Mouse (Mus musculus) ES-Bruce4 (cell line): ENCODE measurements around the gene Htra3. TPM values are rescaled to one million over a fixed set of nuclear protein-coding genes. Genes with fewer than 3 reads are reported as not detected.

ENCODE experiments used
- H3K27ac ChIP-seq: 2 replicates; pipeline ENCODE4 v1.5.1; 2012; ENCODE audit warnings: low read length, inconsistent platforms; ENCODE audit not compliant: insufficient read depth
- H3K27me3 ChIP-seq: 2 replicates; pipeline ENCODE4 v1.6.1; 2012; ENCODE audit warnings: mild to moderate bottlenecking, low read length, inconsistent platforms; ENCODE audit not compliant: control insufficient read depth, poor library complexity, insufficient read depth, severe bottlenecking
- H3K36me3 ChIP-seq: 2 replicates; pipeline ENCODE4 v1.6.1; 2012; ENCODE audit warnings: inconsistent platforms, mild to moderate bottlenecking, low read length, moderate library complexity; ENCODE audit not compliant: control insufficient read depth, poor library complexity, insufficient read depth, severe bottlenecking
- H3K4me1 ChIP-seq: one replicate; pipeline ENCODE4 v1.8.1; 2011; ENCODE audit warnings: low read length; ENCODE audit not compliant: control insufficient read depth, insufficient read depth
- H3K4me3 ChIP-seq: 2 replicates; pipeline ENCODE4 v1.5.1; 2011; ENCODE audit warnings: low read depth, mild to moderate bottlenecking, low read length
- H3K9ac ChIP-seq: 2 replicates; pipeline ENCODE4 v1.6.1; 2012; ENCODE audit warnings: low read depth, mild to moderate bottlenecking, inconsistent platforms; ENCODE audit not compliant: poor library complexity, severe bottlenecking
- H3K9me3 ChIP-seq: replicated peaks from 2 replicates; pipeline ENCODE4 v1.6.1; 2012; ENCODE audit warnings: mild to moderate bottlenecking, low read length, inconsistent platforms; ENCODE audit not compliant: control insufficient read depth, poor library complexity, insufficient read depth, severe bottlenecking
- CTCF ChIP-seq: IDR thresholded peaks from one replicate; pipeline ENCODE4 v1.8.1; 2011; ENCODE audit warnings: low read depth, low read length
- EP300 ChIP-seq: IDR thresholded peaks from 2 replicates; pipeline ENCODE4 v1.6.1; 2011; ENCODE audit warnings: low read depth, low read length; ENCODE audit not compliant: insufficient read depth
- POLR2A ChIP-seq: IDR thresholded peaks from one replicate; pipeline ENCODE4 v1.8.1; 2011; ENCODE audit warnings: low read length; ENCODE audit not compliant: insufficient read depth
- polyA plus RNA-seq: library from polyadenylated mRNA; stranded (reverse); fragments of >200 nt; gene quantifications from 2 replicates; pipeline ENCODE4 v1.2.4, GENCODE M21; 2011; ENCODE audit warnings: low read depth; ENCODE audit not compliant: missing spikeins, insufficient read depth, insufficient read length

The Htra3 gene
- polyA plus RNA-seq, 1 experiment = 1.9 TPM

GRCm38 (mm10) chr5:35641961-35642584 is 37.5 kb downstream of the Htra3 start:
- H3K4me1 ChIP-seq = no peaks in the 10 kb centered on the region
- no peak overlapping the region for H3K9ac ChIP-seq
- H3K27me3 ChIP-seq = no peaks in the 10 kb centered on the region
- no peaks in the 10 kb centered on the region for H3K9me3 ChIP-seq
- no peak overlapping the region for H3K27ac ChIP-seq
- H3K4me3 ChIP-seq = no peak overlapping the region
- TF ChIP-seq POLR2A (no peak), EP300 (no peak), CTCF (no peak)
- H3K36me3 ChIP-seq = no peaks in the 10 kb centered on the region

GRCm38 (mm10) chr5:35636016-35636415 is 43.6 kb downstream of the Htra3 start:
- Histone ChIP-seq H3K27ac (no peak overlapping the region), H3K27me3 (no peaks in the 10 kb centered on the region), H3K9me3 (no peaks in the 10 kb centered on the region), H3K4me1 (no peaks in the 10 kb centered on the region), H3K36me3 (no peaks in the 10 kb centered on the region), H3K9ac (no peak overlapping the region), H3K4me3 (no peak overlapping the region)
- no peak for TF ChIP-seq POLR2A
- no peak for TF ChIP-seq CTCF
- TF ChIP-seq EP300 = no peak

GRCm38 (mm10) chr5:35632841-35633240 is 46.7 kb downstream of the Htra3 start:
- Histone ChIP-seq H3K4me3 (no peak overlapping the region), H3K27me3 (no peaks in the 10 kb centered on the region), H3K9ac (no peak overlapping the region), H3K9me3 (no peaks in the 10 kb centered on the region), H3K27ac (no peak overlapping the region), H3K4me1 (no peaks in the 10 kb centered on the region), H3K36me3 (no peaks in the 10 kb centered on the region)
- TF ChIP-seq POLR2A (no peak), EP300 (no peak)

GRCm38 (mm10) chr5:35631755-35632154 is 47.8 kb downstream of the Htra3 start:
- H3K27me3 ChIP-seq = no peaks in the 10 kb centered on the region
- no peak overlapping the region for H3K9ac ChIP-seq
- no peak overlapping the region for H3K4me3 ChIP-seq
- no peaks in the 10 kb centered on the region for H3K9me3 ChIP-seq
- H3K27ac ChIP-seq = no peak overlapping the region
- H3K4me1 ChIP-seq = no peaks in the 10 kb centered on the region
- no peak for TF ChIP-seq POLR2A
- no peak for TF ChIP-seq EP300
- no peak for TF ChIP-seq CTCF
- H3K36me3 ChIP-seq = no peaks in the 10 kb centered on the region

- no peak overlapping the region for H3K27ac ChIP-seq
- no peak overlapping the region for H3K9ac ChIP-seq
These were observed 48.4 kb downstream of the Htra3 start for GRCm38 (mm10) chr5:35631224-35631623.

GRCm38 (mm10) chr5:35630706-35631105 is 48.9 kb downstream of the Htra3 start:
- Histone ChIP-seq H3K4me1 (no peaks in the 10 kb centered on the region), H3K27ac (no peak overlapping the region), H3K36me3 (no peaks in the 10 kb centered on the region), H3K9me3 (no peaks in the 10 kb centered on the region), H3K9ac (no peak overlapping the region), H3K27me3 (no peaks in the 10 kb centered on the region), H3K4me3 (no peak overlapping the region)
- TF ChIP-seq POLR2A (no peak), CTCF (no peak), EP300 (no peak)

More at GRCm38 (mm10) chr5:35631224-35631623, 48.4 kb downstream of the Htra3 start:
- Histone ChIP-seq H3K4me3 (no peak overlapping the region), H3K36me3 (no peaks in the 10 kb centered on the region), H3K9me3 (no peaks in the 10 kb centered on the region), H3K4me1 (no peaks in the 10 kb centered on the region), H3K27me3 (no peaks in the 10 kb centered on the region)
- TF ChIP-seq CTCF = no peak
- TF ChIP-seq POLR2A = no peak
- TF ChIP-seq EP300 = no peak
